Mouse (Mus musculus): ENCODE measurements around the gene Ppig. TPM values are rescaled to one million over a fixed set of nuclear protein-coding genes. Genes with fewer than 3 reads are reported as not detected.
"Not testable (repeated sequence)": the region's sequence is repeated elsewhere in the genome, so short reads cannot be mapped to it uniquely, and the experiment has no call there.

The Ppig gene
- 10 to 100 TPM; 35.5 to 36.2 TPM for total RNA-seq (2021)
- polyA plus RNA-seq (2012; rRNA removed), result 1.7 and 4.4 TPM in 2 replicates
- long read RNA-seq, full-length matches to known transcripts, result 13 of 21 reads
- long read RNA-seq, partial matches to known transcripts, result 3 of 21 reads
- long read RNA-seq, other reads (novel, unspliced or antisense), result 5 of 21 reads

DNA sequence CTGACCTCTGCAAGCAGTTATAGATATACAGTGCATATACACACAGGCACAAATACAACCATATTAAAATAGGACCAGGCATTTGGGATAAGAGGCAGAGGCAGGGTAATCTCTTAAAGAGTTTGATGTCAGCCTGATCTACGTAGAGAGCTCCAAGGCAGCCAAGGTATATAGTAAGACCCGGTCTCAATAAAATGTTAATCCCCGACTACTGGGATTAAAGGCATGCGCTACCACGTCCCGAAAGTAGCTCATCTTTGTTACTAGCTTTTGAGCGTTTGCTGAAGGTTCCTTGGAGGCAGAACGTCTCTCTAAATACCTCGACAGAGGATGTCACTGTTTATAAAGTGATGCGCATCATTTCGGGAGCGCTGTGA lies at the start of gene Ppig:
Gene Ppig (plus strand): TSS at position 273 of the 377 bp plus-strand sequence.
- TF ChIP-seq POLR2A (IDR thresholded peaks at IDR 0.05; ENCODE audit: insufficient read depth, low read depth, low read length) (no peak), CTCF (IDR thresholded peaks at IDR 0.05) (no peak), EP300 (IDR thresholded peaks at IDR 0.05; ENCODE audit: insufficient read depth, low read depth, low read length) (no peak)
- Histone ChIP-seq H3K27ac (peak within 1 kb of the TSS; percentile 94), H3K4me3 (peak within 1 kb of the TSS; percentile 73), H3K79me2 (replicated peaks; ENCODE audit: control insufficient read depth, insufficient read depth, low read length) (no peaks in the 10 kb centered on the region; the same call in 1 of the 2 replicates), H3K4me1 (ENCODE audit: control insufficient read depth, insufficient read depth, low read length) (no peaks in the 10 kb centered on the region; the same call in 1 of the 2 replicates), H3K27me3 (ENCODE audit: control insufficient read depth, insufficient read depth, low read length) (no peaks in the 10 kb centered on the region), H3K9ac (ENCODE audit: low read depth, low read length) (peak within 1 kb of the TSS; percentile 93), H3K36me3 (ENCODE audit: control insufficient read depth, insufficient read depth, low read length) (peaks cover 7% of the 10 kb centered on the region; the same call in 1 of the 2 replicates)
- intact Hi-C loops (cut with DNase I), result loop anchor here (1.0 to 10.0 kb wide), 5 partner anchors 9 to 943 kb away; partner anchors contain the start of genes Ccdc173, Fastkd1, Gm26558 and Gorasp2
- no peak for DNase-seq
- WGBS, result 5% methylated on average over 12 of the region's 12 CpGs

- no peak for TF ChIP-seq EP300 (IDR thresholded peaks at IDR 0.05; ENCODE audit: insufficient read depth, low read depth, low read length)
- TF ChIP-seq POLR2A (IDR thresholded peaks at IDR 0.05; ENCODE audit: insufficient read depth, low read depth, low read length), result no peak
- TF ChIP-seq CTCF (IDR thresholded peaks at IDR 0.05), result no peak
- intact Hi-C loops (cut with DNase I), result no loop called here
- no peaks in the 10 kb centered on the region for H3K27me3 ChIP-seq (ENCODE audit: control insufficient read depth, insufficient read depth, low read length)
- H3K79me2 ChIP-seq (replicated peaks; ENCODE audit: control insufficient read depth, insufficient read depth, low read length), result no peaks in the 10 kb centered on the region
- peak overlapping the region; percentile 9; the same call in 1 of the 2 replicates for H3K27ac ChIP-seq
- no peaks in the 10 kb centered on the region for H3K4me1 ChIP-seq (ENCODE audit: control insufficient read depth, insufficient read depth, low read length)
- H3K9ac ChIP-seq (ENCODE audit: low read depth, low read length), result no peak overlapping the region
- WGBS, result 45% methylated on average over 5 of the region's 5 CpGs
- DNase-seq, result no peak
- peak overlapping the region; percentile 39 for H3K4me3 ChIP-seq
- H3K36me3 ChIP-seq (ENCODE audit: control insufficient read depth, insufficient read depth, low read length), result no peaks in the 10 kb centered on the region
These were observed 48.6 kb upstream of the Ppig start for GRCm38 (mm10) chr2:69673723-69674122.

- TF ChIP-seq EP300 (IDR thresholded peaks at IDR 0.05; ENCODE audit: insufficient read depth, low read depth, low read length) (no peak), POLR2A (IDR thresholded peaks at IDR 0.05; ENCODE audit: insufficient read depth, low read depth, low read length) (no peak), CTCF (IDR thresholded peaks at IDR 0.05) (no peak)
- DNase-seq, result no peak
- Histone ChIP-seq H3K4me1 (ENCODE audit: control insufficient read depth, insufficient read depth, low read length) (no peaks in the 10 kb centered on the region), H3K9ac (ENCODE audit: low read depth, low read length) (no peak overlapping the region), H3K4me3 (no peak overlapping the region), H3K27me3 (ENCODE audit: control insufficient read depth, insufficient read depth, low read length) (no peaks in the 10 kb centered on the region), H3K79me2 (replicated peaks; ENCODE audit: control insufficient read depth, insufficient read depth, low read length) (no peaks in the 10 kb centered on the region), H3K36me3 (ENCODE audit: control insufficient read depth, insufficient read depth, low read length) (no peaks in the 10 kb centered on the region), H3K27ac (no peak overlapping the region)
- WGBS, result 86% methylated on average over 9 of the region's 9 CpGs
- intact Hi-C loops (cut with DNase I), result loop anchor here (5.0 kb wide), 1 partner anchor 38 kb away; no protein-coding TSS in a partner anchor
These were observed 47.1 kb upstream of the Ppig start for GRCm38 (mm10) chr2:69675266-69675665.

GRCm38 (mm10) chr2:69676713-69677112 lies 45.6 kb upstream of the Ppig start:
- H3K36me3 ChIP-seq (ENCODE audit: control insufficient read depth, insufficient read depth, low read length), result no peaks in the 10 kb centered on the region
- no peak overlapping the region for H3K9ac ChIP-seq (ENCODE audit: low read depth, low read length)
- WGBS, result 46% methylated on average over 2 of the region's 2 CpGs
- no peak for TF ChIP-seq POLR2A (IDR thresholded peaks at IDR 0.05; ENCODE audit: insufficient read depth, low read depth, low read length)
- no peak for TF ChIP-seq EP300 (IDR thresholded peaks at IDR 0.05; ENCODE audit: insufficient read depth, low read depth, low read length)
- TF ChIP-seq CTCF (IDR thresholded peaks at IDR 0.05), result peak; percentile 64
- no peak overlapping the region for H3K27ac ChIP-seq
- DNase-seq, result no peak
- intact Hi-C loops (cut with DNase I), result loop anchor here (5.0 kb wide), 1 partner anchor 39 kb away; no protein-coding TSS in a partner anchor
- H3K4me1 ChIP-seq (ENCODE audit: control insufficient read depth, insufficient read depth, low read length), result no peaks in the 10 kb centered on the region
- H3K79me2 ChIP-seq (replicated peaks; ENCODE audit: control insufficient read depth, insufficient read depth, low read length), result no peaks in the 10 kb centered on the region
- no peaks in the 10 kb centered on the region for H3K27me3 ChIP-seq (ENCODE audit: control insufficient read depth, insufficient read depth, low read length)
- no peak overlapping the region for H3K4me3 ChIP-seq

GRCm38 (mm10) chr2:69677215-69677614 lies 45.1 kb upstream of the Ppig start:
- not testable (repeated sequence) for H3K27me3 ChIP-seq (ENCODE audit: control insufficient read depth, insufficient read depth, low read length); H3K36me3 ChIP-seq (ENCODE audit: control insufficient read depth, insufficient read depth, low read length); H3K79me2 ChIP-seq (replicated peaks; ENCODE audit: control insufficient read depth, insufficient read depth, low read length); H3K9ac ChIP-seq (ENCODE audit: low read depth, low read length); DNase-seq; H3K4me3 ChIP-seq; H3K4me1 ChIP-seq (ENCODE audit: control insufficient read depth, insufficient read depth, low read length); H3K27ac ChIP-seq
- WGBS, result 88% methylated on average over 2 of the region's 2 CpGs
- intact Hi-C loops (cut with DNase I), result loop anchor here (5.0 kb wide), 1 partner anchor 40 kb away; no protein-coding TSS in a partner anchor

DNA sequence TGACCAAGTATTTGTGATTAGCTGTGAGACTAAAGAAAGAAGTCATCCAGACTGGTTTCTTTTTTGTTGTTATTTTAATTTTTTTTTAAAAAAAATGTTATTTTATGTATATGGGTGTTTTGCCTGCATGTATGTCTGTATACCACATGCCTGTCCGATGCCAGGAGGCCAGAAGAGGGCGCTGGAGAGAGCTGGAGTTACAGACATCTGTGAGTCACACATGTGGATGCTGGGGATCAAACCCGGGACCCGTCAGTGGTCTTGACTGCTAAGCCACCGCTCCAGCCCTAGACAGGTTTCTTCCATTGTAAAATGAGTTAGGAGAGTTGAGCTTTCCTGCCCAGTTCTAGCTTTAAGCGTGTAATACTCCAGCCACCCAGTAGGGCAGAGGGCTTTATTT lies 42.4 kb upstream of the Ppig start:
- Histone ChIP-seq H3K9ac (ENCODE audit: low read depth, low read length) (no peak overlapping the region), H3K4me1 (ENCODE audit: control insufficient read depth, insufficient read depth, low read length) (no peaks in the 10 kb centered on the region), H3K27me3 (ENCODE audit: control insufficient read depth, insufficient read depth, low read length) (no peaks in the 10 kb centered on the region), H3K79me2 (replicated peaks; ENCODE audit: control insufficient read depth, insufficient read depth, low read length) (no peaks in the 10 kb centered on the region), H3K4me3 (no peak overlapping the region), H3K36me3 (ENCODE audit: control insufficient read depth, insufficient read depth, low read length) (no peaks in the 10 kb centered on the region), H3K27ac (no peak overlapping the region)
- intact Hi-C loops (cut with DNase I), result loop anchor here (5.0 kb wide), 1 partner anchor 43 kb away; no protein-coding TSS in a partner anchor
- no peak for TF ChIP-seq EP300 (IDR thresholded peaks at IDR 0.05; ENCODE audit: insufficient read depth, low read depth, low read length)
- no peak for TF ChIP-seq POLR2A (IDR thresholded peaks at IDR 0.05; ENCODE audit: insufficient read depth, low read depth, low read length)
- TF ChIP-seq CTCF (IDR thresholded peaks at IDR 0.05), result peak; percentile 39
- 57% methylated on average over 6 of the region's 6 CpGs for WGBS
- DNase-seq, result no peak

All from heart, adult 2 months (tissue).